Mouse (Mus musculus): ENCODE measurements around the gene Mst1r. TPM values are rescaled to one million over a fixed set of nuclear protein-coding genes. Genes with fewer than 3 reads are reported as not detected.

Mst1r gene
- polyA plus RNA-seq, 1 experiment = 0.23 TPM

- Histone ChIP-seq H3K36me3 (replicated peaks; ENCODE audit: low read length) (no peaks in the 10 kb centered on the region), H3K4me1 (peaks cover 34% of the 10 kb centered on the region), H3K4me3 (replicated peaks) (no peak overlapping the region), H3K9me3 (no peaks in the 10 kb centered on the region), H3K27me3 (replicated peaks) (peaks cover 82% of the 10 kb centered on the region)
- TF ChIP-seq GATA1 (IDR thresholded peaks at IDR 0.05; ENCODE audit: borderline replicate concordance, low read length) = no peak
- no peak for TF ChIP-seq FLI1 (IDR thresholded peaks at IDR 0.05; ENCODE audit: low read length)
Observed at GRCm38 (mm10) chr9:107927749-107928148, 21.1 kb downstream of the Mst1r start.

GRCm38 (mm10) chr9:107928169-107928568, 21.5 kb downstream of the Mst1r start, which contains the start of gene Actl11:
Gene Actl11 (plus strand): TSS chr9:107928469.
- TF ChIP-seq GATA1 (IDR thresholded peaks at IDR 0.05; ENCODE audit: borderline replicate concordance, low read length) (no peak), FLI1 (IDR thresholded peaks at IDR 0.05; ENCODE audit: low read length) (no peak)

GRCm38 (mm10) chr9:107932221-107932620, 25.5 kb downstream of the Mst1r start:
- TF ChIP-seq FLI1 (IDR thresholded peaks at IDR 0.05; ENCODE audit: low read length) (no peak), GATA1 (IDR thresholded peaks at IDR 0.05; ENCODE audit: borderline replicate concordance, low read length) (no peak)
- Histone ChIP-seq H3K9me3 (no peaks in the 10 kb centered on the region), H3K27me3 (replicated peaks) (peaks cover 92% of the 10 kb centered on the region), H3K4me1 (peaks cover 18% of the 10 kb centered on the region), H3K4me3 (replicated peaks) (no peak overlapping the region), H3K36me3 (replicated peaks; ENCODE audit: low read length) (no peaks in the 10 kb centered on the region)

More at GRCm38 (mm10) chr9:107928169-107928568, 21.5 kb downstream of the Mst1r start, which contains the start of gene Actl11:
- H3K4me1 ChIP-seq = peaks cover 31% of the 10 kb centered on the region
- no peaks in the 10 kb centered on the region for H3K36me3 ChIP-seq (replicated peaks; ENCODE audit: low read length)
- H3K27me3 ChIP-seq (replicated peaks) = peaks cover 80% of the 10 kb centered on the region
- H3K4me3 ChIP-seq (replicated peaks) = no peak within 1 kb of the TSS
- no peaks in the 10 kb centered on the region for H3K9me3 ChIP-seq

GRCm38 (mm10) chr9:107934146-107934545, 27.5 kb downstream of the Mst1r start:
- TF ChIP-seq FLI1 (IDR thresholded peaks at IDR 0.05; ENCODE audit: low read length) (no peak), GATA1 (IDR thresholded peaks at IDR 0.05; ENCODE audit: borderline replicate concordance, low read length) (no peak)
- Histone ChIP-seq H3K4me1 (peaks cover 19% of the 10 kb centered on the region), H3K4me3 (replicated peaks) (peak overlapping the region; percentile 73), H3K27me3 (replicated peaks) (peaks cover 93% of the 10 kb centered on the region), H3K9me3 (no peaks in the 10 kb centered on the region), H3K36me3 (replicated peaks; ENCODE audit: low read length) (no peaks in the 10 kb centered on the region)

GRCm38 (mm10) chr9:107935374-107935773, 28.7 kb downstream of the Mst1r start, which contains the start of gene Camkv:
Gene Camkv (plus strand): TSS chr9:107935674.
- Histone ChIP-seq H3K4me1 (peaks cover 19% of the 10 kb centered on the region), H3K27me3 (replicated peaks) (peaks cover 93% of the 10 kb centered on the region), H3K36me3 (replicated peaks; ENCODE audit: low read length) (no peaks in the 10 kb centered on the region), H3K9me3 (no peaks in the 10 kb centered on the region), H3K4me3 (replicated peaks) (peak within 1 kb of the TSS; percentile 81)
- TF ChIP-seq FLI1 (IDR thresholded peaks at IDR 0.05; ENCODE audit: low read length) (no peak), GATA1 (IDR thresholded peaks at IDR 0.05; ENCODE audit: borderline replicate concordance, low read length) (no peak)

GRCm38 (mm10) chr9:107935790-107936214, 29.1 kb downstream of the Mst1r start:
- H3K4me3 ChIP-seq (replicated peaks) = peak overlapping the region; percentile 81
- TF ChIP-seq FLI1 (IDR thresholded peaks at IDR 0.05; ENCODE audit: low read length) (no peak), GATA1 (IDR thresholded peaks at IDR 0.05; ENCODE audit: borderline replicate concordance, low read length) (no peak)
- H3K27me3 ChIP-seq (replicated peaks) = peaks cover 93% of the 10 kb centered on the region
- H3K9me3 ChIP-seq = no peaks in the 10 kb centered on the region
- no peaks in the 10 kb centered on the region for H3K36me3 ChIP-seq (replicated peaks; ENCODE audit: low read length)
- peaks cover 19% of the 10 kb centered on the region for H3K4me1 ChIP-seq

- H3K9me3 ChIP-seq = no peaks in the 10 kb centered on the region
- no peaks in the 10 kb centered on the region for H3K36me3 ChIP-seq (replicated peaks; ENCODE audit: low read length)
- peaks cover 19% of the 10 kb centered on the region for H3K4me1 ChIP-seq
- no peak for TF ChIP-seq FLI1 (IDR thresholded peaks at IDR 0.05; ENCODE audit: low read length)
- no peak for TF ChIP-seq GATA1 (IDR thresholded peaks at IDR 0.05; ENCODE audit: borderline replicate concordance, low read length)
- peak overlapping the region; percentile 81 for H3K4me3 ChIP-seq (replicated peaks)
- peaks cover 93% of the 10 kb centered on the region for H3K27me3 ChIP-seq (replicated peaks)
Observed at GRCm38 (mm10) chr9:107936215-107936822, 29.6 kb downstream of the Mst1r start.

GRCm38 (mm10) chr9:107936831-107937230, 30.2 kb downstream of the Mst1r start:
- H3K9me3 ChIP-seq = no peaks in the 10 kb centered on the region
- H3K27me3 ChIP-seq (replicated peaks) = peaks cover 91% of the 10 kb centered on the region
- H3K4me1 ChIP-seq = peaks cover 19% of the 10 kb centered on the region
- H3K4me3 ChIP-seq (replicated peaks) = no peak overlapping the region
- TF ChIP-seq FLI1 (IDR thresholded peaks at IDR 0.05; ENCODE audit: low read length) (no peak), GATA1 (IDR thresholded peaks at IDR 0.05; ENCODE audit: borderline replicate concordance, low read length) (no peak)
- H3K36me3 ChIP-seq (replicated peaks; ENCODE audit: low read length) = no peaks in the 10 kb centered on the region

GRCm38 (mm10) chr9:107947241-107948194, 40.8 kb downstream of the Mst1r start:
- H3K27me3 ChIP-seq (replicated peaks) = peaks cover 32% of the 10 kb centered on the region
- no peak for TF ChIP-seq FLI1 (IDR thresholded peaks at IDR 0.05; ENCODE audit: low read length)
- no peak for TF ChIP-seq GATA1 (IDR thresholded peaks at IDR 0.05; ENCODE audit: borderline replicate concordance, low read length)

More at GRCm38 (mm10) chr9:107947241-107948194, 40.8 kb downstream of the Mst1r start:
- Histone ChIP-seq H3K4me1 (peaks cover 41% of the 10 kb centered on the region), H3K4me3 (replicated peaks) (peak overlapping the region; percentile 29), H3K36me3 (replicated peaks; ENCODE audit: low read length) (no peaks in the 10 kb centered on the region), H3K9me3 (no peaks in the 10 kb centered on the region)
